Comparison of ENCODE assay signal across 27 mouse cellular contexts in genomic region chr9:103010161-103010560, GRCm38 (mm10). TPM values are rescaled to one million over a fixed set of nuclear protein-coding genes. Genes with fewer than 3 reads are reported as not detected.
DNase-seq lines count a peak whose midpoint lies in the region; ATAC-seq lines count a peak whose summit lies in the region.
"Had no signal": no experiment of that assay in that cellular context is flagged by ENCODE, and none has a peak within 500 bp of the region (broad histone marks: within the 10 kb centered on the region; RNA-seq: fewer than 3 reads in every experiment).

No protein-coding gene starts in this region.

- WGBS in heart, embryonic 16.5 days, result 55% methylated on average over 3 of the region's 3 CpGs
- 27% methylated on average over 3 of the region's 3 CpGs for WGBS in lung, embryonic 16.5 days
- WGBS in stomach, embryonic 16.5 days, result 67% methylated on average over 3 of the region's 3 CpGs

- ATAC-seq in heart, embryonic 16.5 days (replicated peaks; ENCODE audit: extremely low read depth, insufficient read depth, low FRiP score), result no peak
- ATAC-seq in lung, embryonic 16.5 days (ENCODE audit: low read depth), result peak; percentile 8; the same call in 1 of the 2 replicates
- no peak for ATAC-seq in stomach, embryonic 16.5 days (ENCODE audit: insufficient read depth, low FRiP score)
- ATAC-seq: activated CD4-positive, CD25-positive, alpha-beta regulatory T cell, adult 4 months; forebrain, embryonic 13.5 days had no signal

- H3K27me3 ChIP-seq in heart, embryonic 16.5 days (ENCODE audit: control insufficient read depth, insufficient read depth, low read length), result peaks cover 3% of the 10 kb centered on the region
- peaks cover 2% of the 10 kb centered on the region; the same call in 1 of the 2 replicates for H3K27me3 ChIP-seq in lung, embryonic 16.5 days (ENCODE audit: control insufficient read depth, insufficient read depth, low read depth, low read length)
- H3K27me3 ChIP-seq in stomach, embryonic 16.5 days (ENCODE audit: control insufficient read depth, insufficient read depth, low read length), result no peaks in the 10 kb centered on the region

- intact Hi-C loops in heart, postnatal 14 days (cut with DNase I), result no loop called here

- H3K27ac ChIP-seq in heart, embryonic 16.5 days (ENCODE audit: low read length), result no peak overlapping the region
- no peak overlapping the region for H3K27ac ChIP-seq in lung, embryonic 16.5 days (ENCODE audit: low read length)
- no peak overlapping the region for H3K27ac ChIP-seq in stomach, embryonic 16.5 days (ENCODE audit: low read length)
- H3K27ac ChIP-seq: embryonic facial prominence, embryonic 12.5 days; forebrain, embryonic 13.5 days; gastrocnemius, adult 2 months; heart, embryonic 10.5 days; hindbrain, embryonic 12.5 days; neural tube, embryonic 12.5 days had no signal

- H3K9me3 ChIP-seq in heart, embryonic 16.5 days (replicated peaks; ENCODE audit: control insufficient read depth, low read length), result no peaks in the 10 kb centered on the region
- no peaks in the 10 kb centered on the region for H3K9me3 ChIP-seq in lung, embryonic 16.5 days (ENCODE audit: control insufficient read depth, low read length)
- no peaks in the 10 kb centered on the region for H3K9me3 ChIP-seq in stomach, embryonic 16.5 days (replicated peaks; ENCODE audit: control insufficient read depth, low read length)
- H3K9me3 ChIP-seq: embryonic facial prominence, embryonic 12.5 days; forebrain, embryonic 13.5 days; heart, embryonic 10.5 days; hindbrain, embryonic 12.5 days; neural tube, embryonic 12.5 days had no signal

- no peak for DNase-seq in heart, postnatal 14 days
- DNase-seq in lung, adult 18-20 months, result peak; percentile 57 to 68
- no peak for DNase-seq in retina, postnatal 1 day
- no peak for DNase-seq in layer of hippocampus, adult 9-11 months
- DNase-seq: adrenal gland, adult 8-10 months; cerebellum, adult 18-20 months; cerebellum, postnatal 14 days; gastrocnemius, adult 2 months; kidney, adult 2 months; kidney, postnatal 10 days; midbrain, embryonic 14.5 days; right cerebral cortex, postnatal 25 days; spleen, adult 18-20 months; thymus, postnatal 25 days had no signal

- H3K4me1 ChIP-seq in heart, embryonic 16.5 days (ENCODE audit: control insufficient read depth, insufficient read depth, low read length), result peaks cover 10% of the 10 kb centered on the region; the same call in 1 of the 2 replicates
- H3K4me1 ChIP-seq in lung, embryonic 16.5 days (replicated peaks; ENCODE audit: control insufficient read depth, insufficient read depth, low read length), result peaks cover 26% of the 10 kb centered on the region
- peaks cover 11% of the 10 kb centered on the region; the same call in 1 of the 2 replicates for H3K4me1 ChIP-seq in stomach, embryonic 16.5 days (ENCODE audit: control insufficient read depth, insufficient read depth, low read length)

- peak overlapping the region; percentile 8; the same call in 1 of the 2 replicates for H3K4me2 ChIP-seq in heart, embryonic 16.5 days (ENCODE audit: low read depth, low read length)
- peak overlapping the region; percentile 66 for H3K4me2 ChIP-seq in lung, embryonic 16.5 days (ENCODE audit: low read depth, low read length)
- peak overlapping the region; percentile 87 for H3K4me2 ChIP-seq in stomach, embryonic 16.5 days (ENCODE audit: low read depth, low read length)
- H3K4me2 ChIP-seq: forebrain, embryonic 13.5 days; hindbrain, embryonic 12.5 days; neural tube, embryonic 12.5 days had no signal

- no peak overlapping the region for H3K9ac ChIP-seq in heart, embryonic 16.5 days (ENCODE audit: low read length)
- no peak overlapping the region for H3K9ac ChIP-seq in lung, embryonic 16.5 days (ENCODE audit: low read length)
- H3K9ac ChIP-seq in stomach, embryonic 16.5 days (ENCODE audit: low read length), result no peak overlapping the region
- H3K9ac ChIP-seq: embryonic facial prominence, embryonic 12.5 days; forebrain, embryonic 13.5 days; hindbrain, embryonic 12.5 days; neural tube, embryonic 12.5 days had no signal

- H3K4me3 ChIP-seq in heart, embryonic 16.5 days (ENCODE audit: low read length), result no peak overlapping the region
- no peak overlapping the region for H3K4me3 ChIP-seq in lung, embryonic 16.5 days (ENCODE audit: low read length)
- H3K4me3 ChIP-seq in stomach, embryonic 16.5 days (replicated peaks; ENCODE audit: low read length), result no peak overlapping the region
- H3K4me3 ChIP-seq: embryonic facial prominence, embryonic 12.5 days; erythroblast, embryonic 14.5 days; forebrain, embryonic 13.5 days; heart, embryonic 10.5 days; hindbrain, embryonic 12.5 days; neural tube, embryonic 12.5 days had no signal

- H3K36me3 ChIP-seq in heart, embryonic 16.5 days (ENCODE audit: control insufficient read depth, insufficient read depth), result no peaks in the 10 kb centered on the region
- H3K36me3 ChIP-seq in lung, embryonic 16.5 days (ENCODE audit: control insufficient read depth, insufficient read depth, low read length), result no peaks in the 10 kb centered on the region
- H3K36me3 ChIP-seq in stomach, embryonic 16.5 days (ENCODE audit: control insufficient read depth, insufficient read depth, low read length), result no peaks in the 10 kb centered on the region
- H3K36me3 ChIP-seq: embryonic facial prominence, embryonic 12.5 days; heart, embryonic 10.5 days; hindbrain, embryonic 12.5 days; neural tube, embryonic 12.5 days had no signal

RNA-seq across cellular contexts. Expression of gene Slco2a1, which starts 21.6 kb away (rescaled TPM):
- polyA plus RNA-seq in heart, embryonic 16.5 days (2015; fragmentation: Nextera tagmentation; extraction: Ambion mirVana), result 7.9 and 8.2 TPM in 2 replicates
- 1 to 10 TPM; 7.0 to 8.6 TPM for total RNA-seq in heart, postnatal 14 days (2021)
- 21.0 and 21.4 TPM in 2 replicates for polyA plus RNA-seq in lung, embryonic 16.5 days (2015; fragmentation: Nextera tagmentation; extraction: Ambion mirVana)
- 11.8 and 14.5 TPM in 2 replicates for polyA plus RNA-seq in stomach, embryonic 16.5 days (2015; fragmentation: Nextera tagmentation; extraction: Ambion mirVana)
- total RNA-seq: granulocyte monocyte progenitor cell, adult 5-6 weeks; megakaryocyte-erythroid progenitor cell, adult 5-6 weeks; MEL had no signal

Comparison
In these comparisons a context has a peak if more than half of its experiments do, and no peak if none do; other contexts are left out.
1. H3K4me2 ChIP-seq: peak in every context shown above with its lines; median percentile 87 in stomach, embryonic 16.5 days; 66 in lung, embryonic 16.5 days; 8 in heart, embryonic 16.5 days.
2. DNase-seq: peak in lung, adult 18-20 months (2 of 2); none in heart, postnatal 14 days (0 of 2), retina, postnatal 1 day (single experiment) and layer of hippocampus, adult 9-11 months (single experiment).